Mouse (Mus musculus) heart, postnatal 25 days (tissue): ENCODE measurements around the gene D930007J09Rik. TPM values are rescaled to one million over a fixed set of nuclear protein-coding genes. Genes with fewer than 3 reads are reported as not detected.

Source experiments
- DNase-seq: peaks from one replicate; pipeline ENCODE4 v3.0.0; 2022; ENCODE audit warnings: low spot score
- intact Hi-C: fragments of 180-260 bp; cut with DNase I; formaldehyde crosslinking; loops from one replicate; pipeline ENCODE4 v1.15.1; 2025
- total RNA-seq, 2 experiments: library from RNA; stranded (reverse); gene quantifications; 2 replicates each; pipeline ENCODE4 v1.2.3; 2021

The D930007J09Rik gene
- total RNA-seq, 2 experiments from 2014 or later = not detected

- intact Hi-C loops = loop anchor here (5.0 kb wide), 1 partner anchor 309 kb away; the partner anchor contains the start of gene Serpinb1b
- no peak for DNase-seq
Measured at GRCm38 (mm10) chr13:32768104-32768503, 34.5 kb downstream of the D930007J09Rik start.

DNA sequence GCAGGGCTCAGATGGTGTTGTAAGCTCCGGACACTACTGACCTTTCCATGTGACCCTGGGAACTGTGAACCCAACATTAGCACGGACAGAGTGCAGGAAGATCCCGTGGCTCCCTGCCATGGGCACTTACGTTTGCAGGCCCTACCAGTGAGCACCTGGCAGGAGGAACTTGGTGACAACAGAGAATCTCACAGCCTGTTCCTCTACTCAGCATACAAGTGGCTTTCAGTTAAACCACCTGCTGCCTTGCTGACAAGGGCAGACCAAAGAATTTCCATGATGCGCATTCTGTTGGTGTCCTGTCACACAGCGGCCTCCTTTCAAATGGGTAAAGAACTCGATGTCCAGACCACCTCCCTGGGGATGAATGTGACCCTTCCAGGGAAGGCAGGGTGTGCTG lies 38.2 kb downstream of the D930007J09Rik start:
- intact Hi-C loops = no loop called here
- DNase-seq = peak; percentile 58

- DNase-seq = peak; percentile 55
- intact Hi-C loops = no loop called here
Measured at GRCm38 (mm10) chr13:32763141-32763540, 39.5 kb downstream of the D930007J09Rik start.

GRCm38 (mm10) chr13:32760795-32761194 lies 41.9 kb downstream of the D930007J09Rik start:
- intact Hi-C loops = no loop called here
- DNase-seq = no peak

DNA sequence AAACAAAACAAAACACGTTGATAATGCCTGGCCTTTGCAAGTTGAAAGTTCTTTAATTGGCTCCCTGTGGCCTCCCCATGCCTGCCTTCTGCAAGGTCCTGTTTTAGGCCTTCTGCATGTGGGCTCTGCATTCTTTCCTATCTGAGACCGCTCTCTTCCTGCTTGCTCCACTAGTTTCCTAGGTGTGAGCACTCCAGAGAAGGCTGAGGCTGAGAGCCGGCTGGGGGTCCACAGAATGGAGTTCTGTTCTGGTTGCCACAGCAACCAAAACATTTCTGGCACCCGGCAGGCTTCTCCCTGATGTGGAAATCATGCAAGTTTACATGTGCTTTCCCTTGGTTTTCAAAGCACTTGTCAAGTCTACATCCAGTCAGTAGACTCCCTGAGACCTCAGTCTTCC lies 43.6 kb downstream of the D930007J09Rik start:
- no peak for DNase-seq
- intact Hi-C loops = no loop called here

Other genes with a start within 250 kb of the D930007J09Rik start
- gene Mylk4, start 18.9 kb downstream of the D930007J09Rik start, total RNA-seq = 100 to 1,000 TPM; 303 to 406 TPM
- gene Wrnip1, start 811 bp downstream of the D930007J09Rik start, total RNA-seq = 10 to 100 TPM; 18.5 to 27.1 TPM
- gene Serpinb1a, start 48.3 kb upstream of the D930007J09Rik start, total RNA-seq = 1 to 10 TPM; 4.0 to 5.6 TPM
- 1 to 10 TPM in 1 of 2 experiments, under 1 TPM in 1; 0.84 to 2.3 TPM for gene Serpinb1c, start 95.4 kb upstream of the D930007J09Rik start, total RNA-seq
- 10 to 100 TPM; 32.7 to 37.4 TPM for gene Serpinb6b, start 162.4 kb upstream of the D930007J09Rik start, total RNA-seq
- 1 to 10 TPM; 9.0 to 9.8 TPM for gene Serpinb9, start 200.4 kb upstream of the D930007J09Rik start, total RNA-seq
- gene Serpinb9b, start 224.6 kb upstream of the D930007J09Rik start, total RNA-seq = under 1 TPM in 1 of 2 experiments, not detected in 1; 0.20 TPM